Mouse (Mus musculus) lung, embryonic 16.5 days (tissue): ENCODE measurements at regions not wholly inside any gene's neighbourhood (a gene's known extent, or its start where the extent isn't known, plus 50 kb on each side); places are given as distances from the start of the nearest gene placed in this dataset.

Experiments used
- ATAC-seq: fragments of 200-750 bp; cut with Nextera tagmentation; 2 replicates; pipeline ENCODE4 v1.8.0; 2017; ENCODE audit warnings: low read depth, mild to moderate bottlenecking, moderate library complexity
- H3K27ac ChIP-seq: fragments of 300-500 bp; sonication (generic); 2 replicates; pipeline ENCODE4 v1.5.1; 2014; ENCODE audit warnings: mild to moderate bottlenecking, control low read depth, low read length
- H3K27me3 ChIP-seq: fragments of 300-500 bp; sonication (generic); 2 replicates; pipeline ENCODE4 v1.6.1; 2014; ENCODE audit warnings: low read depth, low read length, mixed read lengths; ENCODE audit not compliant: control insufficient read depth, insufficient read depth
- H3K36me3 ChIP-seq: fragments of 300-500 bp; sonication (generic); 2 replicates; pipeline ENCODE4 v1.6.1; 2014; ENCODE audit warnings: low read length; ENCODE audit not compliant: control insufficient read depth, insufficient read depth
- H3K4me1 ChIP-seq: fragments of 300-500 bp; sonication (generic); replicated peaks from 2 replicates; pipeline ENCODE4 v1.6.1; 2014; ENCODE audit warnings: low read length, mixed read lengths; ENCODE audit not compliant: control insufficient read depth, insufficient read depth
- H3K4me2 ChIP-seq: fragments of 300-500 bp; sonication (generic); 2 replicates; pipeline ENCODE4 v1.6.1; 2014; ENCODE audit warnings: low read depth, low read length, control low read depth
- H3K4me3 ChIP-seq: fragments of 300-500 bp; sonication (generic); 2 replicates; pipeline ENCODE4 v1.5.1; 2014; ENCODE audit warnings: mild to moderate bottlenecking, low read length, control low read depth
- H3K9ac ChIP-seq: fragments of 300-500 bp; sonication (generic); 2 replicates; pipeline ENCODE4 v1.6.1; 2014; ENCODE audit warnings: low read length, control low read depth
- H3K9me3 ChIP-seq: fragments of 300-500 bp; sonication (generic); 2 replicates; pipeline ENCODE4 v1.6.1; 2016; ENCODE audit warnings: low read length; ENCODE audit not compliant: control insufficient read depth
- WGBS: fragments of 180-500 bp; shearing (Covaris S2); extraction: QIAGEN DNeasy Blood & Tissue Kit; methylation state at CpG from one replicate; pipeline ENCODE4 v1.1.7; 2014; 5-methylcytosine and 5-hydroxymethylcytosine counted together

DNA sequence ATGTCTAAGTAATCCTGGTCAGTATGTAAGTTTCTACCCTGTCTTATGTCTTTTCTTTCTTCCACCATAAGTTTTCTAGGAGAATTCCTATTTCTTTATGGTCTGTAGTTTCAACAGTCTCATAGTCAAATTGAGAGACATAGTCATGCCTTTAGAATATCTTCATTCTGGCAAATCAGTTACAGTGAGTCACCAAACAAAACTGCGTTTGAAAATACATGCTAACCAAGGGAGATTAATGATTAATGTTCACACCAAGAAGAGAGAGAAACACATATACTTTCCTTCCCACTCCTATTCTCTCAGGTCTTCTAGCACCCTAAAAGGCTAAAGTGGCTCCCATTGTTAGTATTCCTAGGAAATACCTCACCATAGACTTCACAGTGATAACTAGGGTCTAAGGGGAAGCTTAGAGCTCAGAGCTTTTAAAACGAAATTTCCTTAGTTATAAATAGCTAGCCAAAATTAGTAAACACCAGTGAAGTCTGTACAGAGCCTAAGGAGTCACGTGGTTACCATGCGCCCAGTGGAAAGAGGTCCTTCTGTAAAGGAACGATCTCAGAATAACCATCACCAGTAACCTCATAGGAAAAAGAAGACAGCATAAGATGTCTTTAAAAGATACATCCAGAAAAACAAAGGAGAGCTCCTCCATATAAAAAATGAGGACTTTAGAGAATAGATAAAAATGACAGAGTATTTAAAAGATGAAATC is 281.8 kb upstream of the Htr2a start:
- Histone ChIP-seq H3K27ac (no peak overlapping the region), H3K36me3 (no peaks in the 10 kb centered on the region), H3K4me1 (no peaks in the 10 kb centered on the region), H3K4me2 (no peak overlapping the region), H3K27me3 (no peaks in the 10 kb centered on the region), H3K9me3 (no peaks in the 10 kb centered on the region), H3K9ac (no peak overlapping the region), H3K4me3 (no peak overlapping the region)
- 64% methylated on average over 5 of the region's 5 CpGs for WGBS
- no peak for ATAC-seq

GRCm38 (mm10) chr14:74359663-74360552 is 280.7 kb upstream of the Htr2a start:
- ATAC-seq, result no peak
- no peaks in the 10 kb centered on the region for H3K4me1 ChIP-seq
- H3K4me2 ChIP-seq, result no peak overlapping the region
- H3K9ac ChIP-seq, result no peak overlapping the region
- no peak overlapping the region for H3K27ac ChIP-seq
- no peaks in the 10 kb centered on the region for H3K36me3 ChIP-seq
- no peaks in the 10 kb centered on the region for H3K9me3 ChIP-seq
- WGBS, result 33% methylated on average over 12 of the region's 12 CpGs
- no peaks in the 10 kb centered on the region for H3K27me3 ChIP-seq
- H3K4me3 ChIP-seq, result no peak overlapping the region

GRCm38 (mm10) chr14:74384481-74384880 is 256.2 kb upstream of the Htr2a start:
- H3K9me3 ChIP-seq, result no peaks in the 10 kb centered on the region
- H3K36me3 ChIP-seq, result no peaks in the 10 kb centered on the region
- ATAC-seq, result no peak
- 80% methylated on average over 7 of the region's 7 CpGs for WGBS
- no peak overlapping the region for H3K4me3 ChIP-seq
- no peaks in the 10 kb centered on the region for H3K27me3 ChIP-seq
- no peak overlapping the region for H3K27ac ChIP-seq
- H3K4me2 ChIP-seq, result no peak overlapping the region
- no peaks in the 10 kb centered on the region for H3K4me1 ChIP-seq
- H3K9ac ChIP-seq, result no peak overlapping the region

DNA sequence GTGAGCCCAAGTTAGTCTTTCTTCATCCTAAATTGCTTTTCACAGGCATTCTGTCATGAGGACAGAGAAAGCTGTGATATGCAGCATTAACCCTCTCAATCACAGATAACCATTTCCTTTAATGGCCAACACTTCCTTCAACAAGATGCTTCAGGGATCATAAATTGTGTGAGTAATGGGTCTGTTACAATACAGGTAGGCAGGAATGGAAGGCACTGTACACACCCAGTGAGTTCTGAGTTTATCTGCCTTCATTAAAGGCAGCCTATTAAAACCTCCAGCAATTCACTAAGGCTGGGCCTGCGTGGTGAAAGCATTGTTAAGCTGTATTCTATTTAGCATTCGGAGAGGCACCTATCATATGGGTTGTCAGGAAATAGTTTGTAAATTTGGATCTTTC is 248.2 kb upstream of the Htr2a start:
- no peak overlapping the region for H3K4me3 ChIP-seq
- H3K9me3 ChIP-seq, result no peaks in the 10 kb centered on the region
- H3K36me3 ChIP-seq, result no peaks in the 10 kb centered on the region
- no peak overlapping the region for H3K27ac ChIP-seq
- 81% methylated on average over 2 of the region's 2 CpGs for WGBS
- no peak overlapping the region for H3K4me2 ChIP-seq
- H3K9ac ChIP-seq, result no peak overlapping the region
- no peaks in the 10 kb centered on the region for H3K27me3 ChIP-seq
- H3K4me1 ChIP-seq, result no peaks in the 10 kb centered on the region
- no peak for ATAC-seq

DNA sequence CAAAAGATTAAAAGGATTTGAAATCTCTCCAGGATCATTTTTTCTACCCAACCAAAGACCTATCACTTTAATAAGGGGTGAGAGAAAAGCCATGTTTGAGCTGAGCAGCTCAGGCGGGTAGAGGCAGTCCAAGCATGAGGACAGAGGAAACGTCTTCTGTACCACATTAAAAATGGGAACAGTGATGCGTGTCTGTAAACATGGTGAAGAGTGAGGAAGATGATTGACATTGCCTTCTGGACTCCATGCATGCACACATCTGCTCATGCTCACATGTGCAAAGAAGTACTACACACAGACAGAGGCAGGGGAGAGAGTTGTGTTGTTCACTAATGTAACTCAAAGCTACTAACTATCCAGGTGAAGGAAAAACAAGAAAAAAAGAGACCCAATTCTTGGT is 243.4 kb upstream of the Htr2a start:
- H3K4me3 ChIP-seq, result no peak overlapping the region
- H3K9me3 ChIP-seq, result no peaks in the 10 kb centered on the region
- H3K36me3 ChIP-seq, result no peaks in the 10 kb centered on the region
- no peaks in the 10 kb centered on the region for H3K4me1 ChIP-seq
- H3K27ac ChIP-seq, result no peak overlapping the region
- H3K9ac ChIP-seq, result no peak overlapping the region
- H3K4me2 ChIP-seq, result no peak overlapping the region
- no peak for ATAC-seq
- H3K27me3 ChIP-seq, result no peaks in the 10 kb centered on the region
- WGBS, result 70% methylated on average over 3 of the region's 3 CpGs

DNA sequence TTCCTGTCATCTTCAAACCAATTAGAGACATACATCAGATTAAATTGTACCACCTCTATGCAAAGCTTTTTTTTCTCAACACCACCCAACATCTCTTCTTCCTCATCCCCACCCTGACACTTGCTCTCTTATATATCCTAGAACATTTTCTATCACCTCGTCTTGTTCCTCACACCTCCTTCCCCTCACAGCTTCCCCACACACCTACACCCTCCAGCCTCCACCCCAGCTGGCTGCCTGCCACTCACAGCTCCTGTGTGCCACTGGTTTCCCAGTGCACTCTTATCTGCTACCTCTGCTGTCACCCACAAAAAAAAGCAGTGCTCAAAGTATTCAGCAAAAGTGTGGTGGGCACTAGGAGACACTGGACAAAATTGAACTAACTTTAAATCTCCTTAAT is 231.2 kb upstream of the Htr2a start:
- H3K9me3 ChIP-seq, result no peaks in the 10 kb centered on the region
- 36% methylated on average over 1 of the region's 1 CpGs for WGBS
- H3K36me3 ChIP-seq, result no peaks in the 10 kb centered on the region

GRCm38 (mm10) chr14:74428226-74428625 is 212.4 kb upstream of the Htr2a start:
- H3K9me3 ChIP-seq, result no peaks in the 10 kb centered on the region
- no peak overlapping the region for H3K4me3 ChIP-seq
- H3K4me2 ChIP-seq, result no peak overlapping the region
- no peaks in the 10 kb centered on the region for H3K36me3 ChIP-seq
- no peak overlapping the region for H3K27ac ChIP-seq
- no peaks in the 10 kb centered on the region for H3K4me1 ChIP-seq
- no peaks in the 10 kb centered on the region for H3K27me3 ChIP-seq
- 69% methylated on average over 3 of the region's 3 CpGs for WGBS
- H3K9ac ChIP-seq, result no peak overlapping the region
- ATAC-seq, result no peak

More for the DNA sequence above, 231.2 kb upstream of the Htr2a start:
- Histone ChIP-seq H3K4me1 (no peaks in the 10 kb centered on the region), H3K4me3 (no peak overlapping the region), H3K27ac (no peak overlapping the region), H3K27me3 (no peaks in the 10 kb centered on the region), H3K9ac (no peak overlapping the region), H3K4me2 (no peak overlapping the region)
- ATAC-seq, result no peak

- Histone ChIP-seq H3K27ac (no peak overlapping the region), H3K9ac (no peak overlapping the region), H3K4me1 (no peaks in the 10 kb centered on the region), H3K4me2 (no peak overlapping the region), H3K4me3 (no peak overlapping the region), H3K27me3 (no peaks in the 10 kb centered on the region), H3K9me3 (no peaks in the 10 kb centered on the region), H3K36me3 (no peaks in the 10 kb centered on the region)
- no peak for ATAC-seq
- 52% methylated on average over 2 of the region's 2 CpGs for WGBS
Observed at GRCm38 (mm10) chr14:74464027-74464682, 176.5 kb upstream of the Htr2a start.

GRCm38 (mm10) chr14:74495504-74495903 is 145.1 kb upstream of the Htr2a start:
- no peaks in the 10 kb centered on the region for H3K4me1 ChIP-seq
- no peak for ATAC-seq
- no peaks in the 10 kb centered on the region for H3K36me3 ChIP-seq
- no peak overlapping the region for H3K4me3 ChIP-seq
- no peaks in the 10 kb centered on the region for H3K27me3 ChIP-seq
- H3K9me3 ChIP-seq, result no peaks in the 10 kb centered on the region
- H3K9ac ChIP-seq, result no peak overlapping the region
- H3K27ac ChIP-seq, result no peak overlapping the region
- no peak overlapping the region for H3K4me2 ChIP-seq
